Mouse (Mus musculus) embryonic stem cell, embryonic (primary cell): ENCODE measurements around the gene Krt80.

Source experiments
- CTCF ChIA-PET, 4 experiments: fragments of 300-600 bp in 2 of 4; fragments of 350-600 bp in 2 of 4; sonication (Branson Sonifier 250); formaldehyde crosslinking; loops; one replicate each; lab custom pipeline; 2022; ENCODE audit warnings: inconsistent platforms in 2 of 4; lab: Charles Lee
- POLR2A ChIA-PET, 4 experiments: fragments of 300-600 bp in 2 of 4; fragments of 350-600 bp in 2 of 4; sonication (Branson Sonifier 250); formaldehyde crosslinking; loops; one replicate each; lab custom pipeline; 2022; ENCODE audit warnings: antibody characterized with exemption in 4 of 4, inconsistent platforms in 1 of 4; lab: Charles Lee

Krt80 gene

DNA sequence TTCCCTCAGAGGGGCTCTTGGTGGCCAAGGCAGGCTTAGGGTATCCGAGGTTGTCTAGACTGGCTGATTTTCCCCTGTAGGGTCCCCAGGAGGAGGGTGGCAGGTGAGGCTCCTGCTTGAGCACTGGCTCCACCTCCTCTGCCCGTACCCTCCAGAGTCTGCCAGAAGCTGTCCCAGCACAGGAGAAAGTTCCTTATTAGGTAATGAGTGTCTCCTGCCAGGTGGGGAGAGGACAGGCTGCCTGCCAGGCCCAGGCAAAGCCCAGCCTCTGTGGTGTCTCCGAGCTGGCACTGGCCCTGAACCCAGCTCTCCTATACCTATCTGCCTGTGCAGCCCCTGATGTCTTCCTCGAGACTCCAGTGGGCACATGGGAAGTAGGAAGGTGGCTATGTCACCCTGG is 37.6 kb downstream of the Krt80 start:
- ChIA-PET POLR2A (interaction anchor here in 1 of 4 experiments (0.6 kb wide), 1 partner anchor 260 kb away, joined by 3 read pairs; no protein-coding TSS in a partner anchor), CTCF (interaction anchor here in 2 of 4 experiments (0.5 to 8.2 kb wide), 3 partner anchors 10 to 670 kb away, joined by 4 to 91 read pairs (median 10); no protein-coding TSS in a partner anchor)

DNA sequence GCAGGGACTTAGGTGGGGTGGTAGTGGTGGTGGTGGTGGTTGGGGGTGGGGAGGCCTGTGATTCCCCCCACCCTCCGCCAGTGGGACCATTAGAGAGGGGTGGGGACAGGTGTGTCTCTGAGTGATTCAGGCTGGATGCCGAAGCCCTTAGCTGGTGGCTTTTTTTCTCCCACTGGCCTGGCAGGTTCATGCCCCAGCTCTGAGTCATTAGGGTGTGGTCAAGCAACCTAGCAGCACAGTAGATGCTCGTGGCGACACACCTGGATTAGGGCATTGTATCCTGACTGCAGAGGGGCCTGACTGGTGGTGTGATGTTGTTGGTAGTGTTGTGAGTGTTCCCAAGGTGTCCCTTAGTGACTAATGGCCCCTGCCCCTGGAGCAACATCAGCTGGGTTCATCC is 38.9 kb downstream of the Krt80 start:
- ChIA-PET CTCF (interaction anchor here in 3 of 4 experiments (0.6 to 8.2 kb wide), 9 partner anchors 10 to 653 kb away, joined by 3 to 91 read pairs (median 3); no protein-coding TSS in a partner anchor), POLR2A (interaction anchor here in 3 of 4 experiments (0.6 to 1.2 kb wide), 4 partner anchors 15 to 584 kb away, joined by 3 to 6 read pairs (median 3); no protein-coding TSS in a partner anchor)

DNA sequence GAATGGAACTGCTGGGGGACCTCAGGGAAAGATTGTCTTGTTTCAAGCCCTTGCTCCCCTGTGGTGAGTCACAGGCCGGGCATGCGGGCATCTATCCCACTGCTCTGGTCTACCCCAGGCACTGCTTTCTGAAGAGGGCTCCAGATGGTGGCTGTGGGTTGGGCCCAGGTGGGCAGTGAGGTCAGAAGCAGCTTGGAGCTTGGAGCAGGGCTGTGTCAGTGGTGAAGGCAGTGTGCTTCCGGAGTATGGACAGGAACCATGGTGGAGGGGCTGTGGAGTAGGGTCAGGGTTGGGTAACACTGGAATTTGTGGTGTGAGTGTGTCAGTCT is 40.4 kb downstream of the Krt80 start:
- ChIA-PET CTCF (interaction anchor here in 3 of 4 experiments (0.6 to 8.2 kb wide), 14 partner anchors 13 to 736 kb away, joined by 3 to 91 read pairs (median 4); no protein-coding TSS in a partner anchor), POLR2A (interaction anchor here in 1 of 4 experiments (0.6 to 0.7 kb wide), 2 partner anchors 17 to 32 kb away, joined by 5 to 7 read pairs; no protein-coding TSS in a partner anchor)

DNA sequence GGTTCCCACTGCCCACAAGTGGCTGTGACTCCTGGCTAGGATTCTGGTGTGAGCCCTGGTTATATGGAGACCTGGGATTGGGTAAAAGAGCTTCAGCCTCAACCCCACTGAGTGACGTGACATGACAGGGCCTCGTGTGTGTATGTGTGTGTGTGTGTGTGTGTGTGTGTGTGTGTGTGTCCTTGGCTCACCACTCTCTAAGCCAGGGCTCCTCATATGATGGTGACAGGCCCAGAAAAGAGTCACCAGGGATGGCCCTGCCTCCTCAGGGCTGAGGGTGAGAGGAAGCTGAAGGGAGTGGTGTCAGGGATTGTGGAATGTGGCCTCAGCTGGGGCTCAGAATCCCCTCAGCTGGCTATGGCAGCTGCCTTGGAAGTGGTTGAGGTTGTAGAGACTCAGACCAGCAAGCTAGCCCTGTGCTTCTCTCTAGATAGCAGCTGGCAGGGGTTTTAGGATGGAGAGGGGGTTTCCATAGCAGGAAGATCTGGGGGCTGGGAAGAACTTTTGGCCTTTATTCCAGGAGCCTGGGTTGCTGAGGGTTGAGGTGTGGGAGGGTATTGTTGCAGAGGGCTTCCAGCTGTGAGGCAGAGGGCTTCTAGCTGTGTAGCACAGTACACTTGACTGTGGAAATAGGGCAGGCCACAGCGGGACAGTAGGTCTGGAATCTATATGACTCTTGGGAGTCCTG is 40.9 kb downstream of the Krt80 start:
- POLR2A ChIA-PET: interaction anchor here in 1 of 4 experiments (0.6 to 0.7 kb wide), 2 partner anchors 17 to 33 kb away, joined by 5 to 7 read pairs; no protein-coding TSS in a partner anchor
- CTCF ChIA-PET: interaction anchor here (0.6 to 8.2 kb wide), 20 partner anchors 13 to 1183 kb away, joined by 3 to 91 read pairs (median 4); no protein-coding TSS in a partner anchor

DNA sequence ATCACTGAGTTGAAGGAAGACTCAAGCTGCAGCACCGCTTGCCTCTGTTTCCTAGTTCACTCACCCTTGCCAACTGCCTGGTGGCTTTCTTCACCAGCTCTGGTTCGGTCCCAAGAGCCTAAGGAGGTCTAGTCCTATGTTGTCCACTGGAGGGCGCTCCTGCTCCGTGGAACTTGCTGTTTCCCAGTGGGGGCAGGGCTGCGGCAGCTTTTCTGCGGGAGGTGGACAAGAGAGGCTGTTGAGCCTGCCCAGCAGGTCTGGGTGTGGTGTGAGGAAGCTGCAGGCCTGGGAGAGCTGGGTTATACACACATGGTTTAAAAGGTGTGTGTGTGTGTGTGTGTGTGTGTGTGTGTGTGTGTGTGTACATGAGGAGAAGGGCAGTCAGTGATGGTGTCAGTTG is 42.7 kb downstream of the Krt80 start:
- CTCF ChIA-PET: interaction anchor here (0.5 to 8.2 kb wide), 104 partner anchors 8 to 1772 kb away, joined by 3 to 91 read pairs (median 4); partner anchors contain the start of genes Acvrl1 (in 1 of the 4), Grasp (in 1 of the 4), Krt2 (in 1 of the 4) and Krt81 (in 1 of the 4)
- POLR2A ChIA-PET: interaction anchor here in 3 of 4 experiments (0.5 to 2.0 kb wide), 11 partner anchors 8 to 1650 kb away, joined by 3 to 7 read pairs (median 5); partner anchors contain the start of gene Eif4b (in 1 of the 3)

DNA sequence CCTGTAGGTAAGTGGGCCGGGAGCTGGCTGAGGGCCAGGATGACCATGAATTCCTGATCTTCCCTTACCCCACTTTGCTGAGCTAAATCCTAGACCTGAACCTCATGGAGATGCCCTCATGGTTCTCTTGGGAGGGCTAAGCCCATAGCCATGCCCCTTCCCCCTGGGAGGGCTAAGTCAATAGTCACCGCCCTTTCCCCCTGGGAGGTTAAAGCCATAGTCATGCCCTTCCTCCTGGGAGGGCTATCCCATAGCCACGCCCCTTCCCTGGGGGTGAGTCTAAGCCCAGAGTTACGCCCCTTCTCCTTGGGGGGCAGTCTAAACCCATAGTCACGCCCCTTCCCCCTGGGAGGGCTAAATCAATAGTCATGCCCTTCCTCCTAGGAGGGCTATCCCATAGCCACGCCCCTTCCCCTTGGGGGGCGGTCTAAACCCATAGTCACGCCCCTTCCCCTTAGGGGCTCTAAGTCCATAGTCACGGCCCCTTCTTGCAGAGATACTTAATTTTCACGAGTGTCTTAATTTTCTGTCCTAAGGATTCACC is 43.9 kb downstream of the Krt80 start:
- CTCF ChIA-PET: interaction anchor here (0.9 to 8.2 kb wide), 15 partner anchors 9 to 658 kb away, joined by 3 to 91 read pairs (median 5); no protein-coding TSS in a partner anchor
- POLR2A ChIA-PET: interaction anchor here in 2 of 4 experiments (0.9 to 1.5 kb wide), 3 partner anchors 10 to 60 kb away, joined by 3 to 4 read pairs (median 3); no protein-coding TSS in a partner anchor

DNA sequence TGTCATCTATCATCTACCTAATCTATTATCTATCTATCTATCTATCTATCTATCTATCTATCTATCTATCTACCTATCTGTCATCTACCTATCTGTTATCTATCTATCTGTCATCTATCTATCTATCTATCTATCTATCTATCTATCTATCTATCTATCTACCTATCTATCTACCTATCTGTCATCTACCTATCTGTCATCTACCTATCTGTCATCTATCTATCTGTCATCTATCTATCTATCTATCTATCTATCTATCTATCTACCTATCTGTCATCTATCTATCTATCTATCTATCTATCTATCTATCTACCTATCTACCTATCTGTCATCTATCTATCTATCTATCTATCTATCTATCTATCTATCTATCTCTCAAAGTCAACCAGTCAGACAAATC is 45.6 kb downstream of the Krt80 start:
- ChIA-PET CTCF (interaction anchor here in 3 of 4 experiments (0.6 to 1.2 kb wide), 3 partner anchors 20 to 660 kb away, joined by 3 to 7 read pairs (median 4); no protein-coding TSS in a partner anchor), POLR2A (interaction anchor here in 1 of 4 experiments (0.7 to 1.4 kb wide), 2 partner anchors 27 to 81 kb away, joined by 4 read pairs; no protein-coding TSS in a partner anchor)

DNA sequence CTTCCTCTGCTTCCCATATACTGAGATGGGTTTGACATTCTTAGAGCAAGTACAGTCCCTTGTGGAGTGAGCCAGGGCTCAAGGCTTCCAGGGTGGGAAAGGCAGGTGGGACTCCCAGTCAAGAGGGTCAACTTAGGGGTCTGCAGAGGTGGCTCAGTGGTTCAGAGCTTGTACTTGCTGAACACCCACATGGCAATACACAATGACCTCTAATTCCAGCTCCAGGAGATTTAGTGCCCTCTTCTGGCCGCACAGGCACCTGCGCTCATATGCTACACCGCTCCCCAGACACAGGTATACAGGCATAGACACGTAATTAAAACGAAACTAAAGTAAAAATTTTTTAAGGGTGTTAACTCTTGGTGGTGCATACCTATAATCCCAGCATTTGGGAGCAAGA is 46.5 kb downstream of the Krt80 start:
- POLR2A ChIA-PET: interaction anchor here in 1 of 4 experiments (1.4 kb wide), 1 partner anchor 27 kb away, joined by 4 read pairs; no protein-coding TSS in a partner anchor
- CTCF ChIA-PET: interaction anchor here in 3 of 4 experiments (0.6 to 1.3 kb wide), 7 partner anchors 81 to 661 kb away, joined by 3 to 7 read pairs (median 3); partner anchors contain the start of gene Krt1 (in 1 of the 3)

DNA sequence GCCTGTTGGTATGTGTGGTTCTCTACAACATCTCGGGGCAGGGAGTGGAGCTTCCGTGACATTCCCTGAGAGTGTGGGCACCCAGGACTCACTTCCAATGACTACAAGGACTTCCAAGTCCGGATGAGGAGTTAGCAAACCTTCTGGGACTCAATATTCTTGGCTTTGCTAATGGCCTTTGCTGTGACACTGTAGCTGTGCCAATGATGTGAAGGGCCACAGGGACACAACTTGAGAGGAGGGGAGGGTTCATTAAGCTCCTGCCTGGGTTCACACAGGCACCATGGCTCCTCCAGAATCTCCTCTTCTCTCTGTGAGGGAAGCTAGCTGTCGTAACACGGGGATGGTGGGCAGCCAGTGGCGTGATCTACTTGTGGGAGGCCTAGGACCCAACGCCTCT is 47.3 kb downstream of the Krt80 start:
- POLR2A ChIA-PET: no interaction called here

DNA sequence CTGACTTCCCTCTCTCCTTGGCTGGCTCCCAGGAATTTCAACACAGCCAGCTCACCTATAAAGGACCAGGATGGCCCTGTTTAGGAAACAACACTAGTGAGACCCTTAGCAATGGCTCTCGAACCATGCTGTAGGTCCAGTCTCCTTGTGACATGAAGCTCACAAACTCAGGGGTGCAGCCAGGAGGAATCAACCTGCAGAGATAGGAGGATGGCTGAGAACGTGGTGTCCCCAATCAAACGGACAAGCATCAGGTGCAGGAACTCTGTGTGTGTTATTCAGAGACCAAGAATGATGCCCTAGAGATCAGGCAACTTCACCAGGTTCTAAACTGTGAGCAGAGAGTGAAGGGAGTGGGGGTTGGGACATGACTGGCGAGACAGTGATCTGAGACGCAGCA is 47.9 kb downstream of the Krt80 start:
- ChIA-PET POLR2A (interaction anchor here in 1 of 4 experiments (1.8 kb wide), 1 partner anchor 80 kb away, joined by 3 read pairs; no protein-coding TSS in a partner anchor), CTCF (interaction anchor here in 2 of 4 experiments (0.7 to 1.3 kb wide), 4 partner anchors 80 to 747 kb away, joined by 3 read pairs; partner anchors contain the start of gene Ankrd33 (in 1 of the 2))

More for the DNA sequence above, 47.3 kb downstream of the Krt80 start:
- CTCF ChIA-PET: interaction anchor here in 1 of 4 experiments (0.8 to 1.3 kb wide), 2 partner anchors 80 to 82 kb away, joined by 3 read pairs; no protein-coding TSS in a partner anchor

DNA sequence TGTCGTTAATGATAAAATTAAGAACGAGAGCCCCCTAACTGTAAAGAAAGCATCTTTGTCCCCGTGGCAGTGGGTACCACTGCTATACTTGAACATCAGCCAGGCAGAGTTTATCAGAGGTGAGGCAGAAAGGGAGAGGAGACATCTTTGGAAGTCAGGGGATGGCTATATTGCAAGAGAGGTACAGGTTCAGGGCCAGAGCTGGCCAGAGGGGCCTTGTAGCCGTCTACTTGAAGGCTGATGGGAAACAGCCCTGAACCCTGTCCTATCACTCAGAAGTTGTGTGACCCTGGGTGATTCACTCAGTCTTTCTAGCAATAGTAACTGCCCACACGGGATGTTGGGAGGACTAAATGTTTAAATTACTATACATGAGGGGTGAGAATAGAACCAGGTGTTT is 48.8 kb downstream of the Krt80 start:
- POLR2A ChIA-PET: interaction anchor here in 1 of 4 experiments (1.8 kb wide), 1 partner anchor 79 kb away, joined by 3 read pairs; no protein-coding TSS in a partner anchor

DNA sequence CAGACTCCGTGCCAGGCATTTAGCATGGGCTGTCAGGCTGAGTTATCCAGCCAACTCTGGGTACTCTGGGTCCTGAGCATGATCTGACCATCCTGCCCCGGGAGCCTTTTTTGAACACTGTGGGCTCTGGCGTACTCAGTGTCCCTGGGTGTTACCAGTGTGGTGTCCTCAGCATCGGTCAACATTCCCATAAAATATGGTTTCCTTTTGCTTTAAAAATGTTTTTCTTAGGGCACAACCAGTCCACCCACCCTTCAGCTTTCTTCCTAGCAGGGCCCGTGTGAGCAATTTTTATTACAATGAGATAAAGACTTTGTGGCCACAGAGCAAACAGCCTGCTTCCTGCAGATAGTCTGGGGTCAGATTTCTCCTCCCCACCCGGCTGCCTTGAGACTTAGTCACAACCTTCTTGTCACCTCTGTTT is 49.3 kb downstream of the Krt80 start:
- POLR2A ChIA-PET: interaction anchor here in 1 of 4 experiments (1.8 kb wide), 1 partner anchor 78 kb away, joined by 3 read pairs; no protein-coding TSS in a partner anchor
- CTCF ChIA-PET: interaction anchor here in 2 of 4 experiments (0.6 to 1.1 kb wide), 2 partner anchors 78 to 80 kb away, joined by 3 to 4 read pairs; no protein-coding TSS in a partner anchor

More for the DNA sequence above, 48.8 kb downstream of the Krt80 start:
- CTCF ChIA-PET: interaction anchor here in 3 of 4 experiments (0.6 to 1.1 kb wide), 3 partner anchors 79 to 112 kb away, joined by 3 to 4 read pairs (median 3); no protein-coding TSS in a partner anchor

DNA sequence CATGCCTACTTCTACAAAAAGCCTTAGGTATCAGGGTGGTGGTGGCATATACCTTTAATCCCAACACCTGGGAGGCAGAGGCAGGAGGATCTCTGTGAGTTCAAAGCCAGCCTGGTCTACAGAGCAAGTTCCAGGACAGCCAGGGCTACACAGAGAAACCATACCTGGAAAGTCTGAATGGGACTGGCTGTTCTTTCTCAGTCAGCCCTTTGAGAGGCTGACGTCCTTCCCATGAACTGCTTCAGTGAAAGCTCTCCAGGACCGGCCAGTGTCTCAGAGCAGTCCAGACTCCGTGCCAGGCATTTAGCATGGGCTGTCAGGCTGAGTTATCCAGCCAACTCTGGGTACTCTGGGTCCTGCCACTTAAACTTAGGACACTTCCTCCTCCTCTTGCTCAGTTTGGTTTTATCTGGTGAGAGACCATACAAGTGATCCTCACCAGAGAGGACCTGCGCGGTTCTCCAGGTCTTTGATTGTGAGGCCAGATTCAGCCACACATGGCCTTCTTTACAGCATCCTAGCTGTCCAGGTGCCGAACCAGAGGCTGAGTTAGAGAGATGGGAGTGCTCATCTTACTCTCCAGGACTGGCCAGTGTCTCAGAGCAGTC is 49.8 kb downstream of the Krt80 start:
- POLR2A ChIA-PET: no interaction called here

DNA sequence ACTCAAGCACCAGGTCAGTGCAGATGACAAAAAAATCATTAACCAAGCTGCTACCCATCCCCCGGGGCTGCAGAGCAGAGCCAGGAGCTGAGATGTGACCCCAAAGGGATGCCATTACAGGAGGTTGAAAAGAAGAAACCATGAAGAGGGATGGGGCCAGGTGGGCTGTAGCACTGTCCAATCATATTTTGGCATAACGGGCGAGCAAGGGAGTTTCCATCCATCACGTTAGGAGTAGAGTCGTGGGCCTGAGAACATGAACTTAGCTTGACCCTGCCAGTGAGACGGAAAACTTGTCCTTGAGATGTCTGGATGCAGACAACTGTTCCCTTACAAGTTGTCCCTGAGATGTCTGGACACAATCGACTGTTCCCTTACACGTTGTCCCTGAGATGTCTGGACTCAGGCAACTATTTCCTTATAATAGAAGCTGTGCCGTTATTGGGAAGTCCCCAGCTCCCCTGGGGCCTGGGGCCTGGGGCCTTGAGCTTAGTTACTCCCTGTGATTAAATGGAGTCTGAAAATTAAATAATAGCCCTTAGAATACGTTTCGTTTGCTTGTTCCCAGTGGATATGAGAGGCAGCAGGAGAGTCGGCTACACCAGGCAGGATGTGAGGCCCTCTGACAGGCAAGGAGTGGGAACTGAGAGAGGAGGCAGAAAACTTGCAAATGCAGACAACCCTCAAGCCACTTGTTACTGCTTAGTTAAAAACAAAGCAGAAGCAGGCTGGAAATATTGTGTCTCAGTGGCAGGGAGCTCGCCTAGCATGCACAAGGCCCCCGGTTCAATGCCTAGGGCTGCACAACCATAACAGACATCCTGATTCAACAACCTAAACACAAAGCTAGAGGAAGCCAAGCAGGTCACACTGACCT is 50.8 kb downstream of the Krt80 start:
- CTCF ChIA-PET: interaction anchor here (0.7 to 8.0 kb wide), 7 partner anchors 7 to 97 kb away, joined by 3 to 140 read pairs (median 3); no protein-coding TSS in a partner anchor
- POLR2A ChIA-PET: interaction anchor here in 3 of 4 experiments (0.6 to 1.3 kb wide), 3 partner anchors 78 to 495 kb away, joined by 3 to 5 read pairs (median 5); no protein-coding TSS in a partner anchor

More for the DNA sequence above, 49.8 kb downstream of the Krt80 start:
- CTCF ChIA-PET: interaction anchor here in 1 of 4 experiments (8.0 kb wide), 1 partner anchor 80 kb away, joined by 140 read pairs; no protein-coding TSS in a partner anchor

DNA sequence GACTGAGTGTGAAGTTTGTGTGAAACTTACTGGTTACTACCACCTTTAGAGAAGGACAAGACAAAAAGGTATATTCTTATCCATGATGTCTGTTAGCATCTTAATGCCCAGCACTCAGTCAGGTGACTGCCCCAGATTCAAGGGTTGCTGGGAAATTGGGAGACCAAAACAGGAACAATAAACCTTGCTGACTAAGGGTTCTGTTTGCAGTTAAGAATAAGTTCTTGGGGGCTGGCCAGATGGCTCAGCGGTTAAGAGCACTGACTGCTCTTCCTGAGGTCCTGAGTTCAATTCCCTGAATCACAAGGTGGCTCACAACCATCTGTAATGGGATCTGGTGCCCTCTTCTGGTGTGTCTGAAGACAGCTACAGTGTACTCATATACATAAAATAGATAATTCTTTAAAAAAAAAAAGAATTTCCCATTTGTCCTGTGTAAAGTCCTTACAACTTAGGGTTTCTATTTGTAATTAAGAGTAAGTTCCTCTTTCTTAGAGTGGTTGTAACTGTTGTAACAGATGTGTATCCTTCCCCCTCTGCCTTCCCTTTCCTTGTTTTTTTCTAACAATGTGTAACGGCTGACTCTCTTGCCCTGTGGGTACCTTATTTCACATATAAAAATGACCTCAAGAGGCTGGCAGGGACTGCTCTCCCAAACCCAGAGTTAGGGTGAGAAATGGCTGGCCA is 52.0 kb downstream of the Krt80 start:
- POLR2A ChIA-PET: interaction anchor here in 2 of 4 experiments (1.2 to 2.0 kb wide), 3 partner anchors 50 to 77 kb away, joined by 3 to 7 read pairs (median 3); no protein-coding TSS in a partner anchor

More for the DNA sequence above, 52.0 kb downstream of the Krt80 start:
- CTCF ChIA-PET: interaction anchor here in 3 of 4 experiments (0.9 to 8.0 kb wide), 10 partner anchors 8 to 666 kb away, joined by 3 to 140 read pairs (median 17); partner anchors contain the start of genes Acvrl1 (in 1 of the 3) and Atg101 (in 1 of the 3)
